Mouse (Mus musculus): ENCODE results near the gene Anapc15-ps. TPM values are rescaled to one million over a fixed set of nuclear protein-coding genes. Genes with fewer than 3 reads are reported as not detected.

Gene Anapc15-ps
- polyA plus RNA-seq, 1 experiment: not detected

DNA sequence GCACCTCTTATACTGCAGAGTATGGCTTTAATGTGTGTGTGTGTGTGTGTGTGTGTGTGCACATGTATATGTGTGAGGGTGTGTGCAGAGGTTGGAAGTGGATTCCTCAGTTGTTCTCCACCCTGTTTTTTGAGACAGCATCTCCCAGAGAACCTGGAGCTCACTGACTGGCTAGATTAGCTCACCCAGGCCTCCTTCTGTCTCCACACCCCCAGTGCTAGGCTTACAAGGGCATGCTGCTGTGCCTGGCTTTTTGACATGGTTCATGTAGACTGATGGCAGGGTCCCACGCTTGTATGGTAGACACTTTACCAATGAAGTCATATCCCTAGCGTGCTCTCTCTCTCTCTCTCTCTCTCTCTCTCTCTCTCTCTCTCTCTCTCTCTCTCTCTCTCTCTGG is 3.1 kb upstream of the Anapc15-ps start:
- no peak overlapping the region for H3K4me3 ChIP-seq (ENCODE audit: insufficient read depth, low read length)
- H3K4me1 ChIP-seq (ENCODE audit: control insufficient read depth, insufficient read depth, low read length): peaks cover 31% of the 10 kb centered on the region
- no peak overlapping the region for H3K27ac ChIP-seq (ENCODE audit: insufficient read depth, low read depth, low read length)
- TF ChIP-seq POLR2A (IDR thresholded peaks at IDR 0.05; ENCODE audit: borderline replicate concordance, low read depth, low read length) (no peak), CTCF (IDR thresholded peaks at IDR 0.05; ENCODE audit: low read depth, low read length) (no peak)

DNA sequence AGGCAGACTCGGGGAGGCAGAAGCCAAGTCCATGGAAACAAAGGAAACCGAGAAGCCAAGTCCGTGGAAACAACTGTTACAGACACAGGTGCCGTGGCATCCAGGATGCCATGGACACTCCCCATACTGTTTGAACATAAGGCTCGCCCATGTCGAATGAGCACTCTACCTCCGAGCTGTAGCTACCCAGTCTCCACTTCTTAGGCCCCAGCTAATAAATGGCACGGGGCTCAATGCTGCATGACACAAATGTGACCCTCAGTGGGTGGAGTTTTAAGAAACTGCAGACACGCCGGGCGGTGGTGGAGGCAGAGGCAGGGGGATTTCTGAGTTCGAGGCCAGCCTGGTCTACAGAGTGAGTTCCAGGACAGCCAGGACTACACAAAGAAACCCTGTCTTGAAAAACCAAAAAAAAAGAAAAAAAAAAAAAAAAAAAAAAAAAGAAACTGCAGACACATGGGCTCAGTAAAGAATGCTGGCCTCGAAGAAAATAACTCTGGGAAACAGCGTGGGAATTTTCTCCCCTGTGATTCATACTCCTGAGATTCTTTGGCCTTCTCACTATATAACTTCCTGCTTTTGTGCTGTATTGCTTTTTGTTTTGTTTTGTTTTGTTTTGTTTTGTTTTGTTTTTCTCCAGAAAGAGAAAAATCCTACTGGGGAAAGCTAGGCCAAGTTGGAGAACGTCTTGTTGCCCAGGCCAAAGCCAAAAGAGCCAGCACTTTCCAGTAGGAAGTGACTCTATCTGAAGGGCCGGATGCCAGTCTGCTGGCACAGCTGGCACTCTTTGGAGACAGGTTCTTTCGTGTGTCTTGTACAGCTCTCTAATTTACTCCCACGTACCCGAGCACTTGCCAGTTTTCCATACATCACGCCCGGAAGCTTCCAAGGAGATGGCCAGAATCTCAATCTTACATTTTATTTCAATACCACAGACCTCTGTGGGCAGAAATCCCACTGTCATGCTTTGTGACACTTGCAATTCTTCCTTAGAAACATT is 2.2 kb downstream of the Anapc15-ps start:
- TF ChIP-seq POLR2A (IDR thresholded peaks at IDR 0.05; ENCODE audit: borderline replicate concordance, low read depth, low read length): no peak
- no peak for TF ChIP-seq CTCF (IDR thresholded peaks at IDR 0.05; ENCODE audit: low read depth, low read length)
- no peak overlapping the region for H3K4me3 ChIP-seq (ENCODE audit: insufficient read depth, low read length)
- H3K4me1 ChIP-seq (ENCODE audit: control insufficient read depth, insufficient read depth, low read length): peaks cover 3% of the 10 kb centered on the region
- no peak overlapping the region for H3K27ac ChIP-seq (ENCODE audit: insufficient read depth, low read depth, low read length)

DNA sequence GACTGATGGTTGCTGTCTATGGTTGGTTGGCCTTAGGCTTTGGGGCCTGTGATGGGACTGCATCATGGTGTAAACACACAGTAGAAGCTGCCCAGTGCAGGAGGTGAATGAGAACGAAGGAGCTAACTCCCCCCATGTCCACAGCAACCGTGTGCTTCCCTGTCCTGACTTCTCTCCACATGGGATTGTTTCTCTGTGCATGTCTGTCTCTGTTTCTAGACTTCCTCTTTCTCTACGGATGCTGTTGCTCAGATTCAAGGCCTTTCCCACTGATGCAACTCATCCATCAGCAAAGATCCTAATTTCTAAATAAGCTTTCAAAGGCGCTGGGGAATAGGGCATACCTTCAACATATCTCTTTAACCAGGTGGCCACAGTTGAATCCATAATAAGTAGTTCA is 3.4 kb downstream of the Anapc15-ps start:
- no peak for TF ChIP-seq POLR2A (IDR thresholded peaks at IDR 0.05; ENCODE audit: borderline replicate concordance, low read depth, low read length)
- TF ChIP-seq CTCF (IDR thresholded peaks at IDR 0.05; ENCODE audit: low read depth, low read length): no peak
- Histone ChIP-seq H3K4me3 (ENCODE audit: insufficient read depth, low read length) (no peak overlapping the region), H3K27ac (ENCODE audit: insufficient read depth, low read depth, low read length) (no peak overlapping the region), H3K4me1 (ENCODE audit: control insufficient read depth, insufficient read depth, low read length) (peaks cover 3% of the 10 kb centered on the region)

DNA sequence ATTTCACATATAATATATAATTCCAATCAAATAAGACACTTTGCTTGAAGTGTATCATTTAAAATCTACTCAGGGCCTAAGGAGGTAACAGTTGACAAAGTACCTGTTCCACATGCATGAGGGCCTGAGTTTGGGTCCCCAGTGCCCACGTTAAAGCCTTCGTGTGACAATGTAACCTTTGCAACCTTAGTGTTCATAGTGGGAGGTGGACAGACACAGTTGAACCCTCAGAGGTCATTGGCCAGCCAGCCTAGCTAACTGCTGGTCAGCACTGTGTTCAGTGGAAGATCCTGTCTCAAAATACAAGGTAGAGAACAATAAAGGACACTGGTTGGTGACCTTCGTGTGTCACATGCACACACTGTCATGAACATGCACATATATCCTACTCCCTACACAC is 4.2 kb downstream of the Anapc15-ps start:
- no peak overlapping the region for H3K4me3 ChIP-seq (ENCODE audit: insufficient read depth, low read length)
- H3K4me1 ChIP-seq (ENCODE audit: control insufficient read depth, insufficient read depth, low read length): peaks cover 3% of the 10 kb centered on the region
- TF ChIP-seq POLR2A (IDR thresholded peaks at IDR 0.05; ENCODE audit: borderline replicate concordance, low read depth, low read length) (no peak), CTCF (IDR thresholded peaks at IDR 0.05; ENCODE audit: low read depth, low read length) (no peak)
- no peak overlapping the region for H3K27ac ChIP-seq (ENCODE audit: insufficient read depth, low read depth, low read length)

DNA sequence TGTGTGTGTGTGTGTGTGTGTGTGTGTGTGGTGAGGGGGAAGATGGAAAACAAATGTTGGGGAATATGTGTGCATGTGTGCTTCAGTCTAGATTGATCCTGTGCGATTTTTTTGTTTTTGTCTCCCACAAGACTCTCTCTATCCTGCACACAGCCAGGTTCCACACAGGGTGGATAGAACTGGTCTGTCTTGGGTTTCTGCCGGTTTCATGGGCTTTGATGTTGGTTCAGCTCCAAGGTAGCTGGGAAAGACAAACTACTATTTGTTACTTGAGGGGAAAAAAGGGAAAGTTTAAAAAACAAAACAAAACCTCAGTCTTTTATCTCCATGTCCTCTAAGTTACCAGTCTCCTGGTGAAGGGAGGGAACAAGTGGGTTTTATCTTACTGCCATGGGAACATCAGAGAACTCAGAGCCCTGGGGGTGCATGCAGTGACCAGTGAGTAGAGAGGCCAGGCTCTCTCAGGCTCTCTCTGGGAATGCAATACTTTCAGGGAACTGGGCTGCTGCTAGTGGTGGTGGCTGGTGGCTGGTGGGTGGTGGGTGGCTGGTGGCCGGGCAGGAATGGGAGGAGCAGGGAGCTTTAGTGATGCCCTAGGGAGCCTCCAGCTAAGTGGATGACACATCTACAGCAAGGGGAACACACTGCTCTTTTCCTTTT is 5.8 kb downstream of the Anapc15-ps start:
- Histone ChIP-seq H3K27ac (ENCODE audit: insufficient read depth, low read depth, low read length) (no peak overlapping the region), H3K4me1 (ENCODE audit: control insufficient read depth, insufficient read depth, low read length) (peaks cover 3% of the 10 kb centered on the region), H3K4me3 (ENCODE audit: insufficient read depth, low read length) (no peak overlapping the region)
- TF ChIP-seq POLR2A (IDR thresholded peaks at IDR 0.05; ENCODE audit: borderline replicate concordance, low read depth, low read length) (no peak), CTCF (IDR thresholded peaks at IDR 0.05; ENCODE audit: low read depth, low read length) (no peak)

DNA sequence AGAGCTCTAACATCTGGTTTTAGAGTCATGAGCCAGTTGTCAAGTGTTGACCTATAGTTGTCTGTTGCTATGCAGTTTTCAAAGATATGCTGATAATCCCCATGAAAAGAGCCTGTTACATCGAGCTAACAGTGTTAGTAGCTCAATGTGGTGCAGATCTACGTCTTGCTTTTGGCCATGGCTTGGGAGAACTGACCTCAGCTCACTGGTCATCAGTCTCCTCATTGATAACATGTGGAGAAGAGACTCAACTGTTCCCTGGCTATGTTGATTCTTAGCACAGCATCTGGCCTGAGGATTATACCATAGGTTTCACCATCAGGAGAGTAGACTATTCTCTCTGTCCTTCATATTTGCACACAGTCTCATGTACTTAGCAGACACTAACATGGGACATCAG is 6.5 kb downstream of the Anapc15-ps start:
- TF ChIP-seq POLR2A (IDR thresholded peaks at IDR 0.05; ENCODE audit: borderline replicate concordance, low read depth, low read length) (no peak), CTCF (IDR thresholded peaks at IDR 0.05; ENCODE audit: low read depth, low read length) (no peak)
- Histone ChIP-seq H3K4me1 (ENCODE audit: control insufficient read depth, insufficient read depth, low read length) (peaks cover 5% of the 10 kb centered on the region), H3K27ac (ENCODE audit: insufficient read depth, low read depth, low read length) (no peak overlapping the region), H3K4me3 (ENCODE audit: insufficient read depth, low read length) (no peak overlapping the region)

DNA sequence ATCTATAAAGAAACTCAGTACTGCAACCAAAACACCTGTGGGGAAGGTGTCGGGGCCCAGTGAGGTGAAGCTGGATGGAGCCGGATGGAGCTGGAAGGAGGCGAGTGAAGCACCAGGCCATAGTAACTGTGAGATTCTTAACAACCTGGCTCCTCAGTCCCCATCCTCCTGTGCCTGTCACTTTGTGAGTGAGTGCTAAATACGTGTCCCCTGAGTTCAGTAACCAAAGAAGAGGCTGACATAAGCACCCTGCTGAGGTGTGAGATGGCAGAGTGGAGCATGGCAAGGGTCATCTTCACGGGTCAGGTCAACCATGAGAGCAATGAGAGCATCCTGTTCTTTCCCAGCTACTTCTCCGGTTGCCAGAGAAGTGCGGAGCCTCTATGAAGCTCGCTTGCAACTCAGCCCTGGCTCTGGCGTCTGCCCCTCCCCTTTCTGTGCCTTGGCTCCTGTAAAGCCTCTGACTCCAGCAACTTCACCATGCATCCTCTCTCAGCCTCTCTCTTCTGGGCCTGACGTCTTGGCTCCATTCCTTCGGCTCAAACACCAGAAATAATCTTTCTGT is 7.7 kb downstream of the Anapc15-ps start:
- Histone ChIP-seq H3K4me3 (ENCODE audit: insufficient read depth, low read length) (no peak overlapping the region), H3K4me1 (ENCODE audit: control insufficient read depth, insufficient read depth, low read length) (peaks cover 6% of the 10 kb centered on the region)
- TF ChIP-seq POLR2A (IDR thresholded peaks at IDR 0.05; ENCODE audit: borderline replicate concordance, low read depth, low read length): no peak

DNA sequence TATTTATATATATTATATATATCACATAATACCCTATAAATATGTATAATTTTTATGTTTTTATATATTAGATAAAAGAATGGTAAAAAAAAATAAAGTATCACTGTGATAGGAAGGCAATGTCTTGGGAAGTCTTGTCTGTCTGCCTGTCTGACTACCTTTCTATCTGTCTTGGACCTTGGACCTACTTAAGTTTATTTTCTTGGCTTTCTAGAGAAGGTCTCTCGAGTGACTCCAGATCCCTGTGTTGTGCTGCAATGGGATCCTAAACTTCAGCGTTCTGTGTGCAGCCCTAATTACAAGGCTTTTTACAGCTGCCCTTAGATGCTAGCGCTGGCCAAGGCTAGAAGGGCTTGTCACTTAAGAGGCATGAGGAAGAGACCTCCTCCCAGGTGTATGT is 8.6 kb downstream of the Anapc15-ps start:
- TF ChIP-seq CTCF (IDR thresholded peaks at IDR 0.05; ENCODE audit: low read depth, low read length): no peak
- TF ChIP-seq POLR2A (IDR thresholded peaks at IDR 0.05; ENCODE audit: borderline replicate concordance, low read depth, low read length): no peak
- Histone ChIP-seq H3K4me1 (ENCODE audit: control insufficient read depth, insufficient read depth, low read length) (peaks cover 4% of the 10 kb centered on the region), H3K27ac (ENCODE audit: insufficient read depth, low read depth, low read length) (no peak overlapping the region), H3K4me3 (ENCODE audit: insufficient read depth, low read length) (no peak overlapping the region)

More for the DNA sequence above, 7.7 kb downstream of the Anapc15-ps start:
- no peak overlapping the region for H3K27ac ChIP-seq (ENCODE audit: insufficient read depth, low read depth, low read length)

DNA sequence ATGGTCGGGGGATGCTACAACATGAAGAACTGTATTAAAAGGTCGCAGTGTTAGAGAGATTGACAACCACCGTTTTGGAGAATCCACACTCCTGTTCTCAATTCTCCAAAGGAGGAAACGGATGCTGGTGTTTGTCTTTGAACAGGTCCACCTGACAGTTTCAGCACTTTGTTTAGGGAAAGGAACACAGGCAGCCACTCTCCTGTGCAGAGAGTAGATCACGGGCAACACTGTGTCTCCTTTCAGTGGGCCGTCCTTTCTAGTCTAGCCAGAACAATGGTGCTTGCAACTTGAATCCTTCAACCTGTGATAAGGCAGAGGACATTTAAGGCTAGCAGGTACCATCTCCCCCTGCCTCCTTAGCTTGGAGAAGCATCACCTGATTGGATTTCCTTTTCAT is 12.9 kb downstream of the Anapc15-ps start:
- Histone ChIP-seq H3K4me1 (ENCODE audit: control insufficient read depth, insufficient read depth, low read length) (0 out of 2 replicates have a peak, but pooled peaks cover 3% of the 10 kb centered on the region), H3K4me3 (ENCODE audit: insufficient read depth, low read length) (no peak overlapping the region), H3K27ac (ENCODE audit: insufficient read depth, low read depth, low read length) (no peak overlapping the region)
- TF ChIP-seq CTCF (IDR thresholded peaks at IDR 0.05; ENCODE audit: low read depth, low read length) (no peak), POLR2A (IDR thresholded peaks at IDR 0.05; ENCODE audit: borderline replicate concordance, low read depth, low read length) (no peak)
